Mouse (Mus musculus) hindlimb bud, embryonic 11.5 days (tissue): Measurements from ENCODE around the gene Dnah3.

Experiments
- DNase-seq: peaks from one replicate; pipeline ENCODE4 v3.0.0-alpha.2; 2012; ENCODE audit warnings: low read depth, low spot score; ENCODE audit errors: extremely low spot score

Dnah3 gene

GRCm38 (mm10) chr7:119957421-119957820 lies 137.7 kb downstream of the Dnah3 start:
- DNase-seq, result no peak

- no peak for DNase-seq
These were observed 141.0 kb downstream of the Dnah3 start for GRCm38 (mm10) chr7:119954047-119954446.

DNA sequence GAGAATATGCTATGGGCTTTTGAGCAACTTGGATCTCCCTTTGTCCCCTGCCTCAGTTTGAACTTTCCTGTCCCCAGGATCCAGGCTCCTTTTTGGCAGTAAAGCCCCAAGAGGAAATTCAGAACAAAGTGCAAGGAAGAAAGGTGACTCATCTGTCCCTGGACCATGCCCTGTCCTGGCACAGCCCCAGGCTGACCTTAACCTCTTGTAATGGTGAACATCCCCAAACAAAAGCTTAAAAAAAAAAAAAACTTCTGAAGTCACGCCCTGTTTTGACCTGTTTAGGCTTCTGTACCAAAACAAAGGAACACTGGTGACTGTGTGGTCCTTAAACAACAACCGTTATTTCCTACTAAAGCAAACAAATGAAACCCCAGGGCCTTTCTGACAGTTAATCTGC lies 153.5 kb downstream of the Dnah3 start:
- DNase-seq, result no peak

DNA sequence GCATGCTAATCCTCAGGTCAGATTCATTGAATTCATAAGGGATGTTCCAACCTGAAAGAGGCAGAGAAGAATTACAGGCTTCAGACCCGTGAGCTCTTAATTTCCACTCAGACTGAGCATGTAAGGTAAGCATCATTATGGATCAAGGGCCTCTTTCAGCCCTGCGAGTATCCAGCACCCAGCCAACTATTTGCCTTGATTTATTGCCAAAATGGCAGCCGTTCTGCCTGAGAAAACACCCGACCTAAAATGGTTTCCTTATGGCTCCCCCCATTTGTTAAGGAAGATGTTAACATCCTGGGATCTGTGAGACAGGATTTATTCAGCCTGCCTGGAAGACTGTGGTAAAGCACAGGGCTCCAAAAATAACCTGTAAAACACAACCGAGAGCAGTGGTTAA lies 158.0 kb downstream of the Dnah3 start:
- DNase-seq, result no peak

GRCm38 (mm10) chr7:119936321-119936720 lies 158.8 kb downstream of the Dnah3 start:
- no peak for DNase-seq

GRCm38 (mm10) chr7:119928783-119929440 lies 166.2 kb downstream of the Dnah3 start:
- DNase-seq, result no peak

DNA sequence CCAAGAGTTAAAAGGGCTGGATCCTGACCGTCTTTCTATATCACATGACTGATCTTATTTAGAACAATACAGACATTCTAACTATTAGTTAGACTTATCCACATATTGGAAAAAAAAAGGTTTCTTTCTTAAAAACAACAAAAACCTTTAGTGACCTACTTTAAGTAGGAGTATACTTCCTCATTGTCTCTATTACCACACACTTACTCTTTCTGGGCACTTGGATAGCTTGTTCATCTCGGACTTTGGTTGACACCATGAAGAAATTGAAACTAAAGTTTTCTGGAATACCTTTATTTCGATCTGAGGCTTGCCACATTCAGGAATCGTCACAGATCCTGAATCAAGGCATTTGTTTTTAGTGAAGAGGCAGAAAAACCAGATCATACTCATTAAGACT lies 174.0 kb downstream of the Dnah3 start:
- no peak for DNase-seq

DNA sequence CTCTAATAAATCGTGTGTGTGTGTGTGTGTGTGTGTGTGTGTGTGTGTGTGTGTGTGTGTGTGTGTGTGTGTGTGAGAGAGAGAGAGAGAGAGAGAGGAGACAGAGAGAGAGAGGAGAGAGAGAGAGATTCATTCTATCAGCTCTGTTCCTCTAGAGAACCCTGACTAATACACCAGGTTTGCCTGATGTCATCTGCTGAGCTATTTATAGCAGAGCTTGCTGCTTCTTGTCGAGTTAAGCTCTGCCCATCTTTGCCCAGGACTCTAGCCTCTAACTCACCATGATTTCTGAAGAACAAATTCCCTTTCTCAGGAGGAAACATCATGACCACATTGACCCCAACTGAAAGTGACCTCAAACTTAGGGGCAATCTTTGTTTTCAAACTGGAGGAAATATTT lies 174.6 kb downstream of the Dnah3 start:
- no peak for DNase-seq

- no peak for DNase-seq
These were observed 183.4 kb downstream of the Dnah3 start for GRCm38 (mm10) chr7:119911727-119912126.

- DNase-seq, result no peak
These were observed 188.4 kb downstream of the Dnah3 start for GRCm38 (mm10) chr7:119906523-119907215.

DNA sequence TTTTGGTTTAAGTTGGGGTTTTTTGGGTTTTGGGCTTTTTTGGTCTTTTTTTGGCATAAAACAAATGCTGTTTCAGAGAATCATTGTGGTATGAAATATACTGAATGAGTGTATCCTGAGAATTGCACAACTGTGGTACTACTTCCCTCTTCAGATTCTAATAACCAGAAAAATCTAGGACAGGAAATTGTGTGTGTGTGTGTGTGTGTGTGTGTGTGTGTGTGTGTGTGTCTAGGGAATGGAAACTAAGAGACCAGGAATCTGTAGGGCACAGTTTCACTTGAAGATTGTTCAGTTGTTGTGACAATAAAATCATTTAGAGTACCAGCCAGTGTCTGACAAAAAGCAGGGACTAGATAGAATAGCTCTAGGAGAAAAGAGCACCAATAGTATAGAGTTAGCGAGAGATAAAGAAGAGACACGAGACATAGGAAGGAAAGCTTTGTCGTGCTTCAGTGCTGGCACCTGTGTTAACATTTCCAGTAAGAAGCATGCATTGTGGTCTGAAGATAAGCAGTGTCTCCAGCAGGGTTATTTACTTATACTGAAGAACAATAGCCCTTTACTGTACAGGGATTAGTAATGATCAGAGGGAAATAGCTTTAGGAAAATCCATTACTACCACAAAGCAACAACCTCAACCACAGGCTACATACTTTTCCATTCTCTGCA lies 195.6 kb downstream of the Dnah3 start:
- DNase-seq, result no peak

GRCm38 (mm10) chr7:119898247-119898856 lies 196.7 kb downstream of the Dnah3 start:
- DNase-seq, result no peak

GRCm38 (mm10) chr7:119897521-119898109 lies 197.5 kb downstream of the Dnah3 start:
- DNase-seq, result no peak

DNA sequence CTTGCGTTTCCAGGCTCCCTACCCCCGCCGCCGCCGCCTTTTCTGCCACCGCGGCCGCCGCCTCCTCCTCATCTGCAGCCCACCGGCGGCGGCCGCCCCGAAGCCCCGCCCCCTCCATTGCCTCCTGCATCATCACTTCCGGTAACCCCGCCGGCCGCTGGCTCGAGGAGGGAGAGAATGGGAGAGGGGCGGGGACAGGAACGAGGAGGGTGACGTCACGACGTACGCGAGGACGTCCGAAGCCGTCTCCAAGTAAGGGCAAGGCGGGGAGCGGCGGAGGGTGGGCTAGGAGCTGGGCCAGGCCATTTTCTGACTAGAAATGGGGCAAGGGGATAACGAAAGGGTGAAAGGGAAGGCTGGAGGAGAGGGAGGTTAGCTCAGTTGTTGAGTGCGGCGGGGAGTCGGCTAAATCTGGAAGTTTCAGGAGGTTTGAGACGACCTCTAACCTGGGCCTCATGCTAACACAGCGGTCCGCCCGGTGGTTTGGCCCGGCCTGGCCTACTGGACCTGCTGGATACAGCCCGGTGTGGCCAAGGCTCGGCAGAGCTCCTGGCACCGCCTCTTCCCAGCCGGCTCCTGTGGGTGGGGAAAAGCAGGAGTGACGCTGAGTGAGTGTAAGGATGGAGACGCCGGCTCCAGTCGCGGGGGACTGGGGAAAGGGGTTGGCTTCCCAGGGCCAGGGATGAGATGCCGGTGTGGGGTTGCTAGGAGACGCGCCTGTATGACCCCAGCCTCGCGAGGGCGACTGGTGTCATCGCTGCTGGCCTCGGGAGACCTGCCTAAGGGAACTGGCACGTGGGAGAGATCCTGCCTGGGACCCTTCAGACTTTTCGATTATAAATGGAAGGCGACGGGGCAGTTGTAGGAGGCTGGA lies 199.2 kb downstream of the Dnah3 start, which contains the start of the genes Lyrm1 and Dcun1d3:
Lyrm1 (plus strand) TSS at position 223 of the 874 bp plus-strand sequence.
Dcun1d3 (minus strand) TSS at position 660 of the 874 bp plus-strand sequence.
- DNase-seq, result peak; percentile 86

- DNase-seq, result no peak
These were observed 200.1 kb downstream of the Dnah3 start for GRCm38 (mm10) chr7:119894818-119895544.

GRCm38 (mm10) chr7:119892742-119893141 lies 202.3 kb downstream of the Dnah3 start:
- no peak for DNase-seq

- no peak for DNase-seq
These were observed 202.9 kb downstream of the Dnah3 start for GRCm38 (mm10) chr7:119892198-119892597.

DNA sequence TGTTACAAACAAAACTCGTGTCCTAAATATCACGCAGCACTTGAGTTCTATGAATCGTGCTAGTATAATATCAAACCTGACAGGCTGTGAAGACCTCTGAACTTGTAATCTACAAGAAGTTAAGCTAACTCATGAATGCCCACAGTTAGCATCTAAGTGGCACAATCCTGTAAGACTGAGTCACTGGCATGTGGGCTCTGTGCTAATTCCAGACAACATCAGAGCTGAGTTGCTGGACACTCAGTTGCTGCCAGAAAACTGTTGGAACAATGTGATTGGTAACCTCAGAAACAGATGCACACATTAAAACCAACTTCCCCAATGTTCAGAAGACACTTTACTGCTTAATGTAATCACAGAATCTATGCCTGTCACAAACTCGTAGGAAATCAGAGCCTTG lies 207.2 kb downstream of the Dnah3 start:
- no peak for DNase-seq

- no peak for DNase-seq
These were observed 213.9 kb downstream of the Dnah3 start for GRCm38 (mm10) chr7:119881229-119881628.

DNA sequence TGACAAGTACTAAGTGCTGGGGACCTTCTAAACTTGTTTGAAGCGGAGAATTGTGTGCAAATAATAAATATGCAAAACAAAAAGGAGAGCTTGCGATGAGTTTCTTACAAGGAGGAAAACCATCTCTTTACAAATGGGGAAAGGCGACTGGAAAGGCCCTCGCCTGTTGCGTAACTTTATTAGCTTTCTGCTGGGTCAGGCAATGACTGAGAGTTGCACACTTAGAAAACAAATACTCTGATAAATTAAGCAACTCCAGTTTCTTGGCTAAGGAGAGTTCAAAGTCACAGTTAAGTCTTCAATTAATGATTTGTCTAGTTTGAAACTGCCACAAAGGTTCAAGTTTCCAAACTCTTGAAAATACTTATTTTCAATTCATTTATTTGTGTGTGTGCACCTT lies 214.7 kb downstream of the Dnah3 start:
- DNase-seq, result no peak
